Mouse (Mus musculus): ENCODE measurements at regions not wholly inside any gene's neighbourhood (a gene's known extent, or its start where the extent isn't known, plus 50 kb on each side); places are given as distances from the start of the nearest gene placed in this dataset.

- no peak for DNase-seq
These were observed 639.8 kb upstream of the Vstm2b start for GRCm38 (mm10) chr7:40258377-40258739.

GRCm38 (mm10) chr7:40273459-40274072, 624.6 kb upstream of the Vstm2b start:
- peak; percentile 36 for DNase-seq

GRCm38 (mm10) chr7:40275078-40275477, 623.0 kb upstream of the Vstm2b start:
- no peak for DNase-seq

- no peak for DNase-seq
These were observed 622.5 kb upstream of the Vstm2b start for GRCm38 (mm10) chr7:40275658-40276057.

GRCm38 (mm10) chr7:40276116-40276515, 622.0 kb upstream of the Vstm2b start:
- DNase-seq: no peak

- DNase-seq: no peak
These were observed 608.0 kb upstream of the Vstm2b start for GRCm38 (mm10) chr7:40290166-40290565.

- DNase-seq: no peak
These were observed 587.6 kb upstream of the Vstm2b start for GRCm38 (mm10) chr7:40310558-40310957.

- peak; percentile 17 for DNase-seq
These were observed 577.0 kb upstream of the Vstm2b start for GRCm38 (mm10) chr7:40321171-40321570.

- DNase-seq: no peak
These were observed 572.9 kb upstream of the Vstm2b start for GRCm38 (mm10) chr7:40325188-40325705.

GRCm38 (mm10) chr7:40332455-40332854, 565.7 kb upstream of the Vstm2b start:
- no peak for DNase-seq

GRCm38 (mm10) chr7:40352306-40352705, 545.8 kb upstream of the Vstm2b start:
- no peak for DNase-seq

- no peak for DNase-seq
These were observed 535.4 kb upstream of the Vstm2b start for GRCm38 (mm10) chr7:40362719-40363118.

- no peak for DNase-seq
These were observed 525.4 kb upstream of the Vstm2b start for GRCm38 (mm10) chr7:40372713-40373112.

GRCm38 (mm10) chr7:40377839-40378238, 520.3 kb upstream of the Vstm2b start:
- DNase-seq: no peak

GRCm38 (mm10) chr7:40381244-40381643, 516.9 kb upstream of the Vstm2b start:
- no peak for DNase-seq

- no peak for DNase-seq
These were observed 510.0 kb upstream of the Vstm2b start for GRCm38 (mm10) chr7:40388152-40388551.

- DNase-seq: no peak
These were observed 508.3 kb upstream of the Vstm2b start for GRCm38 (mm10) chr7:40389795-40390194.

GRCm38 (mm10) chr7:40390927-40391326, 507.2 kb upstream of the Vstm2b start:
- DNase-seq: no peak

GRCm38 (mm10) chr7:40391626-40392025, 506.5 kb upstream of the Vstm2b start:
- DNase-seq: no peak

GRCm38 (mm10) chr7:40392207-40392606, 505.9 kb upstream of the Vstm2b start:
- DNase-seq: no peak

- DNase-seq: no peak
These were observed 505.4 kb upstream of the Vstm2b start for GRCm38 (mm10) chr7:40392699-40393098.

GRCm38 (mm10) chr7:40398266-40398665, 499.9 kb upstream of the Vstm2b start:
- no peak for DNase-seq

- no peak for DNase-seq
These were observed 478.8 kb upstream of the Vstm2b start for GRCm38 (mm10) chr7:40419332-40419731.

- no peak for DNase-seq
These were observed 476.0 kb upstream of the Vstm2b start for GRCm38 (mm10) chr7:40422125-40422524.

- no peak for DNase-seq
These were observed 468.7 kb upstream of the Vstm2b start for GRCm38 (mm10) chr7:40429416-40429815.
